Mouse (Mus musculus) ES-Bruce4 (cell line): ENCODE data around the gene Clrn3.

Source experiments
- CTCF ChIP-seq: IDR thresholded peaks from one replicate; pipeline ENCODE4 v1.8.1; 2011; ENCODE audit warnings: low read depth, low read length
- EP300 ChIP-seq: IDR thresholded peaks from 2 replicates; pipeline ENCODE4 v1.6.1; 2011; ENCODE audit warnings: low read depth, low read length; ENCODE audit not compliant: insufficient read depth
- POLR2A ChIP-seq: IDR thresholded peaks from one replicate; pipeline ENCODE4 v1.8.1; 2011; ENCODE audit warnings: low read length; ENCODE audit not compliant: insufficient read depth

- TF ChIP-seq CTCF (no peak), POLR2A (no peak), EP300 (no peak)
Observed at GRCm38 (mm10) chr7:135490500-135490886, 38.0 kb downstream of the Clrn3 start.
